Mouse (Mus musculus) right cerebral cortex, adult 18-20 months (tissue): ENCODE data around the gene Depdc7.

Experiments
- DNase-seq: peaks from one replicate; pipeline ENCODE4 v3.0.0; 2022; ENCODE audit warnings: mixed read lengths

The Depdc7 gene

GRCm38 (mm10) chr2:104714254-104714691 lies 28.4 kb downstream of the Depdc7 start:
- DNase-seq, result no peak

GRCm38 (mm10) chr2:104712486-104712809 lies 30.2 kb downstream of the Depdc7 start:
- DNase-seq, result no peak

- DNase-seq, result peak; percentile 75
Observed at GRCm38 (mm10) chr2:104711585-104712485, 30.8 kb downstream of the Depdc7 start, which contains the start of gene Tcp11l1. Gene Tcp11l1, minus strand, starts transcription at chr2:104712169.

GRCm38 (mm10) chr2:104710670-104711370 lies 31.9 kb downstream of the Depdc7 start:
- DNase-seq, result no peak

GRCm38 (mm10) chr2:104709786-104710337 lies 32.8 kb downstream of the Depdc7 start:
- no peak for DNase-seq

GRCm38 (mm10) chr2:104704355-104704754 lies 38.3 kb downstream of the Depdc7 start:
- DNase-seq, result no peak

- no peak for DNase-seq
Observed at GRCm38 (mm10) chr2:104703158-104703557, 39.5 kb downstream of the Depdc7 start.

GRCm38 (mm10) chr2:104699659-104700058 lies 43.0 kb downstream of the Depdc7 start:
- no peak for DNase-seq

- no peak for DNase-seq
Observed at GRCm38 (mm10) chr2:104692551-104692950, 50.1 kb downstream of the Depdc7 start.

GRCm38 (mm10) chr2:104690720-104691119 lies 52.0 kb downstream of the Depdc7 start:
- DNase-seq, result no peak

- DNase-seq, result peak; percentile 21
Observed at GRCm38 (mm10) chr2:104688724-104689123, 54.0 kb downstream of the Depdc7 start.

GRCm38 (mm10) chr2:104688321-104688720 lies 54.4 kb downstream of the Depdc7 start:
- no peak for DNase-seq

- no peak for DNase-seq
Observed at GRCm38 (mm10) chr2:104687261-104687660, 55.4 kb downstream of the Depdc7 start.

- peak; percentile 83 for DNase-seq
Observed at GRCm38 (mm10) chr2:104685418-104685817, 57.3 kb downstream of the Depdc7 start.

GRCm38 (mm10) chr2:104684771-104685170 lies 57.9 kb downstream of the Depdc7 start:
- no peak for DNase-seq

- DNase-seq, result no peak
Observed at GRCm38 (mm10) chr2:104677326-104677725, 65.4 kb downstream of the Depdc7 start.
